Mouse (Mus musculus) ES-E14 (cell line): Measurements from ENCODE around the gene Tmem209. TPM values are rescaled to one million over a fixed set of nuclear protein-coding genes. Genes with fewer than 3 reads are reported as not detected.

ENCODE experiments used
- DNase-seq: peaks from one replicate; pipeline ENCODE4 v3.0.0-alpha.2; 2013; ENCODE audit warnings: low read depth, low spot score
- H3K27ac ChIP-seq: 2 replicates; pipeline ENCODE4 v1.5.1; 2012; ENCODE audit warnings: low read depth, mild to moderate bottlenecking, low read length, moderate library complexity, mixed read lengths; ENCODE audit not compliant: poor library complexity, insufficient read depth, severe bottlenecking
- H3K36me3 ChIP-seq: 2 replicates; pipeline ENCODE4 v1.6.1; 2012; ENCODE audit warnings: mild to moderate bottlenecking, low read length, moderate library complexity, mixed read lengths; ENCODE audit not compliant: control insufficient read depth, poor library complexity, insufficient read depth, severe bottlenecking
- H3K4me1 ChIP-seq, 2 experiments: fragments of 150-350 bp in 1 of 2; sonication (generic) in 1 of 2; 2 replicates each; pipeline ENCODE4 v1.6.1; 2012; ENCODE audit warnings: low read length in 2 of 2, mild to moderate bottlenecking in 1 of 2, mixed read lengths in 1 of 2; ENCODE audit not compliant: control insufficient read depth in 2 of 2, insufficient read depth in 2 of 2, poor library complexity in 1 of 2
- H3K4me3 ChIP-seq, 2 experiments: fragments of 150-350 bp in 1 of 2; sonication (generic) in 1 of 2; 2 replicates each; pipeline ENCODE4 v1.5.1; 2012; ENCODE audit warnings: low read length in 2 of 2, low read depth in 1 of 2, mild to moderate bottlenecking in 1 of 2, mixed read lengths in 1 of 2; ENCODE audit not compliant: insufficient read depth in 1 of 2, poor library complexity in 1 of 2, severe bottlenecking in 1 of 2
- H3K9ac ChIP-seq: 2 replicates; pipeline ENCODE4 v1.6.1; 2012; ENCODE audit warnings: low read depth, mild to moderate bottlenecking, low read length, mixed read lengths; ENCODE audit not compliant: poor library complexity, insufficient read depth, severe bottlenecking
- H3K9me3 ChIP-seq: fragments of 150-350 bp; sonication (generic); 2 replicates; pipeline ENCODE4 v1.6.1; 2012; ENCODE audit warnings: low read depth, mild to moderate bottlenecking, low read length; ENCODE audit not compliant: control insufficient read depth, insufficient read depth
- CHD2 ChIP-seq: IDR thresholded peaks from 2 replicates; pipeline ENCODE4 v1.6.1; 2014; ENCODE audit warnings: mild to moderate bottlenecking, low read depth, low read length, inconsistent platforms
- HCFC1 ChIP-seq: IDR thresholded peaks from 2 replicates; pipeline ENCODE4 v1.6.1; 2012; ENCODE audit warnings: low read length, inconsistent platforms, borderline replicate concordance; ENCODE audit not compliant: insufficient read depth
- MAFK ChIP-seq: IDR thresholded peaks from 2 replicates; pipeline ENCODE4 v1.6.1; 2014; ENCODE audit warnings: mild to moderate bottlenecking, low read depth, low read length, inconsistent platforms; ENCODE audit not compliant: insufficient read depth
- ZC3H11A ChIP-seq: IDR thresholded peaks from 2 replicates; pipeline ENCODE4 v1.6.1; 2012; ENCODE audit warnings: low read depth, mild to moderate bottlenecking, inconsistent platforms, low read length, borderline replicate concordance
- ZNF384 ChIP-seq: IDR thresholded peaks from 2 replicates; pipeline ENCODE4 v1.6.1; 2012; ENCODE audit warnings: low read depth, low read length, inconsistent platforms
- in situ Hi-C, 2 experiments: fragments of 600-800 bp; cut with MboI; formaldehyde crosslinking; loops; one replicate each; pipeline ENCODE4 v1.15.1; 2025; ENCODE audit warnings: low sequenced_read_pairs in 2 of 2, inconsistent platforms in 1 of 2; ENCODE audit not compliant: unreplicated experiment in 2 of 2
- total RNA-seq: library from RNA; depleted of rRNA; stranded (reverse); fragments of 300-350 nt; gene quantifications from 2 replicates; pipeline ENCODE4 v1.2.3, GENCODE M21; 2012

The Tmem209 gene
- total RNA-seq, 1 experiment: 104 TPM

GRCm38 (mm10) chr6:30482908-30483307, 26.7 kb downstream of the Tmem209 start:
- no peak overlapping the region for H3K4me3 ChIP-seq
- H3K9ac ChIP-seq: no peak overlapping the region
- H3K4me1 ChIP-seq: no peaks in the 10 kb centered on the region
- in situ Hi-C loops: no loop called here
- H3K9me3 ChIP-seq: no peaks in the 10 kb centered on the region
- H3K27ac ChIP-seq: no peak overlapping the region
- DNase-seq: no peak
- no peak for TF ChIP-seq MAFK
- no peak for TF ChIP-seq HCFC1
- TF ChIP-seq CHD2: no peak
- TF ChIP-seq ZC3H11A: no peak
- peaks cover 39% of the 10 kb centered on the region for H3K36me3 ChIP-seq

GRCm38 (mm10) chr6:30479418-30479817, 30.2 kb downstream of the Tmem209 start:
- no peaks in the 10 kb centered on the region for H3K4me1 ChIP-seq
- in situ Hi-C loops: no loop called here
- H3K9ac ChIP-seq: no peak overlapping the region
- no peak for TF ChIP-seq ZC3H11A
- TF ChIP-seq CHD2: no peak
- no peak for TF ChIP-seq HCFC1
- no peak for TF ChIP-seq MAFK
- TF ChIP-seq ZNF384: no peak
- DNase-seq: no peak
- H3K4me3 ChIP-seq: no peak overlapping the region
- no peak overlapping the region for H3K27ac ChIP-seq
- H3K36me3 ChIP-seq: peaks cover 24% of the 10 kb centered on the region
- H3K9me3 ChIP-seq: no peaks in the 10 kb centered on the region

- DNase-seq: no peak
These were observed 31.8 kb downstream of the Tmem209 start for GRCm38 (mm10) chr6:30477784-30478183.

GRCm38 (mm10) chr6:30477210-30477714, 32.3 kb downstream of the Tmem209 start:
- no peak for DNase-seq
- H3K36me3 ChIP-seq: peaks cover 19% of the 10 kb centered on the region
- H3K9me3 ChIP-seq: no peaks in the 10 kb centered on the region

More at GRCm38 (mm10) chr6:30477784-30478183, 31.8 kb downstream of the Tmem209 start:
- TF ChIP-seq ZNF384: no peak
- TF ChIP-seq ZC3H11A: no peak
- TF ChIP-seq CHD2: no peak
- no peak for TF ChIP-seq HCFC1
- TF ChIP-seq MAFK: no peak
- Histone ChIP-seq H3K4me3 (no peak overlapping the region), H3K9me3 (no peaks in the 10 kb centered on the region), H3K9ac (no peak overlapping the region), H3K4me1 (no peaks in the 10 kb centered on the region), H3K36me3 (peaks cover 22% of the 10 kb centered on the region), H3K27ac (no peak overlapping the region)
- in situ Hi-C loops: no loop called here

More at GRCm38 (mm10) chr6:30477210-30477714, 32.3 kb downstream of the Tmem209 start:
- in situ Hi-C loops: no loop called here
- Histone ChIP-seq H3K27ac (no peak overlapping the region), H3K4me3 (no peak overlapping the region), H3K4me1 (no peaks in the 10 kb centered on the region), H3K9ac (no peak overlapping the region)
- TF ChIP-seq CHD2: no peak
- TF ChIP-seq ZNF384: no peak
- TF ChIP-seq HCFC1: no peak
- no peak for TF ChIP-seq MAFK
